Mouse (Mus musculus) forebrain, embryonic 16.5 days (tissue): ENCODE results near the gene Dand5. TPM values are rescaled to one million over a fixed set of nuclear protein-coding genes. Genes with fewer than 3 reads are reported as not detected.
A peak's percentile ranks its signal among the peaks of the same experiment; 100 is the strongest.

ENCODE experiments used
- ATAC-seq: fragments of 200-750 bp; cut with Nextera tagmentation; 2 replicates; pipeline ENCODE4 v1.8.0; 2017; ENCODE audit warnings: mild to moderate bottlenecking, moderate library complexity
- H3K27ac ChIP-seq: fragments of 300-500 bp; sonication (generic); 2 replicates; pipeline ENCODE4 v1.5.1; 2014; ENCODE audit warnings: low read length, control low read depth
- H3K27me3 ChIP-seq: fragments of 300-500 bp; sonication (generic); replicated peaks from 2 replicates; pipeline ENCODE4 v1.6.1; 2014; ENCODE audit warnings: low read length; ENCODE audit not compliant: control insufficient read depth, insufficient read depth
- H3K36me3 ChIP-seq: fragments of 300-500 bp; sonication (generic); 2 replicates; pipeline ENCODE4 v1.6.1; 2014; ENCODE audit not compliant: control insufficient read depth, insufficient read depth
- H3K4me1 ChIP-seq: fragments of 300-500 bp; sonication (generic); replicated peaks from 2 replicates; pipeline ENCODE4 v1.6.1; 2014; ENCODE audit warnings: low read length; ENCODE audit not compliant: control insufficient read depth, insufficient read depth
- H3K4me2 ChIP-seq: fragments of 300-500 bp; sonication (generic); 2 replicates; pipeline ENCODE4 v1.6.1; 2014; ENCODE audit warnings: mild to moderate bottlenecking, low read length, control low read depth
- H3K4me3 ChIP-seq: fragments of 300-500 bp; sonication (generic); replicated peaks from 2 replicates; pipeline ENCODE4 v1.5.1; 2014; ENCODE audit warnings: mild to moderate bottlenecking, low read length, control low read depth
- H3K9ac ChIP-seq: fragments of 300-500 bp; sonication (generic); replicated peaks from 2 replicates; pipeline ENCODE4 v1.6.1; 2014; ENCODE audit warnings: low read depth, low read length, control low read depth
- H3K9me3 ChIP-seq: fragments of 300-500 bp; sonication (generic); 2 replicates; pipeline ENCODE4 v1.6.1; 2016; ENCODE audit warnings: low read length; ENCODE audit not compliant: control insufficient read depth
- WGBS: fragments of 180-500 bp; shearing (Covaris S2); extraction: QIAGEN DNeasy Blood & Tissue Kit; methylation state at CpG from one replicate; pipeline ENCODE4 v1.1.7; 2014; 5-methylcytosine and 5-hydroxymethylcytosine counted together
- polyA plus RNA-seq: library from polyadenylated mRNA; unstranded; fragments of >200 nt; fragmentation: Nextera tagmentation; extraction: Ambion mirVana; gene quantifications from 2 replicates; pipeline ENCODE4 v1.2.1, GENCODE M21; 2015

Gene Dand5
- polyA plus RNA-seq, 1 experiment from 2014 or later, result 8.7 TPM

- peak overlapping the region; percentile 43 for H3K4me3 ChIP-seq
- H3K27me3 ChIP-seq, result no peaks in the 10 kb centered on the region
- under 1% methylated on average over 31 of the region's 32 CpGs for WGBS
- no peaks in the 10 kb centered on the region for H3K9me3 ChIP-seq
- no peaks in the 10 kb centered on the region for H3K36me3 ChIP-seq
- H3K4me2 ChIP-seq, result peak overlapping the region; percentile 66
- peaks cover 48% of the 10 kb centered on the region for H3K4me1 ChIP-seq
- peak overlapping the region; percentile 56 for H3K9ac ChIP-seq
- ATAC-seq, result peak; percentile 75
- H3K27ac ChIP-seq, result peak overlapping the region; percentile 87
These were observed 11.7 kb downstream of the Dand5 start for GRCm38 (mm10) chr8:84810896-84811295.

GRCm38 (mm10) chr8:84809941-84810280, 12.7 kb downstream of the Dand5 start:
- Histone ChIP-seq H3K36me3 (no peaks in the 10 kb centered on the region), H3K27me3 (no peaks in the 10 kb centered on the region), H3K9me3 (no peaks in the 10 kb centered on the region), H3K27ac (peak overlapping the region; percentile 71), H3K4me2 (no peak overlapping the region), H3K9ac (no peak overlapping the region), H3K4me1 (peaks cover 40% of the 10 kb centered on the region), H3K4me3 (no peak overlapping the region)
- ATAC-seq, result no peak
- 63% methylated on average over 5 of the region's 5 CpGs for WGBS

GRCm38 (mm10) chr8:84809109-84809940, 13.3 kb downstream of the Dand5 start:
- H3K4me1 ChIP-seq, result peaks cover 35% of the 10 kb centered on the region
- ATAC-seq, result 0 out of 2 replicates have a peak, but pooled peaks have one; percentile 8
- 37% methylated on average over 12 of the region's 12 CpGs for WGBS
- no peaks in the 10 kb centered on the region for H3K36me3 ChIP-seq
- H3K27ac ChIP-seq, result peak overlapping the region; percentile 71
- no peak overlapping the region for H3K4me2 ChIP-seq
- no peak overlapping the region; the same call in 1 of the 2 replicates for H3K9ac ChIP-seq
- no peaks in the 10 kb centered on the region for H3K9me3 ChIP-seq
- H3K4me3 ChIP-seq, result no peak overlapping the region
- no peaks in the 10 kb centered on the region for H3K27me3 ChIP-seq

- H3K4me3 ChIP-seq, result no peak overlapping the region
- ATAC-seq, result no peak
- H3K27ac ChIP-seq, result no peak overlapping the region
- no peaks in the 10 kb centered on the region for H3K9me3 ChIP-seq
- H3K9ac ChIP-seq, result no peak overlapping the region
- no peaks in the 10 kb centered on the region for H3K36me3 ChIP-seq
- WGBS, result 94% methylated on average over 5 of the region's 5 CpGs
- H3K27me3 ChIP-seq, result no peaks in the 10 kb centered on the region
- H3K4me1 ChIP-seq, result peaks cover 22% of the 10 kb centered on the region
- no peak overlapping the region for H3K4me2 ChIP-seq
These were observed 16.6 kb downstream of the Dand5 start for GRCm38 (mm10) chr8:84806031-84806430.

- H3K4me1 ChIP-seq, result peaks cover 49% of the 10 kb centered on the region
- peak; percentile 26 for ATAC-seq
- WGBS, result under 1% methylated on average over 54 of the region's 125 CpGs
These were observed 22.4 kb downstream of the Dand5 start, which contains the start of gene Nfix for GRCm38 (mm10) chr8:84799999-84800831. Nfix (minus strand) TSS chr8:84800344.

GRCm38 (mm10) chr8:84799136-84799931, 23.3 kb downstream of the Dand5 start:
- peak overlapping the region; percentile 98 for H3K9ac ChIP-seq
- peak overlapping the region; percentile 73 for H3K4me2 ChIP-seq
- WGBS, result under 1% methylated on average over 83 of the region's 108 CpGs
- ATAC-seq, result no peak; the same call in 1 of the 2 replicates
- H3K4me1 ChIP-seq, result peaks cover 58% of the 10 kb centered on the region
- peak overlapping the region; percentile 76 for H3K4me3 ChIP-seq
- no peaks in the 10 kb centered on the region for H3K9me3 ChIP-seq
- no peaks in the 10 kb centered on the region for H3K27me3 ChIP-seq
- H3K36me3 ChIP-seq, result no peaks in the 10 kb centered on the region
- H3K27ac ChIP-seq, result peak overlapping the region; percentile 99

More at GRCm38 (mm10) chr8:84799999-84800831, 22.4 kb downstream of the Dand5 start, which contains the start of gene Nfix:
- Histone ChIP-seq H3K9ac (peak within 1 kb of the TSS; percentile 98), H3K4me3 (peak within 1 kb of the TSS; percentile 76), H3K27me3 (no peaks in the 10 kb centered on the region), H3K36me3 (no peaks in the 10 kb centered on the region), H3K4me2 (peak within 1 kb of the TSS; percentile 73), H3K9me3 (no peaks in the 10 kb centered on the region), H3K27ac (peak within 1 kb of the TSS; percentile 99)

GRCm38 (mm10) chr8:84798446-84799135, 24.0 kb downstream of the Dand5 start:
- WGBS, result 31% methylated on average over 10 of the region's 10 CpGs
- peak overlapping the region; percentile 76 for H3K4me3 ChIP-seq
- peak overlapping the region; percentile 99 for H3K27ac ChIP-seq
- no peaks in the 10 kb centered on the region for H3K27me3 ChIP-seq
- no peaks in the 10 kb centered on the region for H3K9me3 ChIP-seq
- peaks cover 64% of the 10 kb centered on the region for H3K4me1 ChIP-seq
- no peak for ATAC-seq
- H3K9ac ChIP-seq, result peak overlapping the region; percentile 98
- H3K36me3 ChIP-seq, result no peaks in the 10 kb centered on the region
- H3K4me2 ChIP-seq, result peak overlapping the region; percentile 73

- Histone ChIP-seq H3K4me3 (peak overlapping the region; percentile 76), H3K9me3 (no peaks in the 10 kb centered on the region), H3K27me3 (no peaks in the 10 kb centered on the region), H3K36me3 (no peaks in the 10 kb centered on the region), H3K9ac (peak overlapping the region; percentile 98), H3K4me2 (peak overlapping the region; percentile 73), H3K4me1 (peaks cover 70% of the 10 kb centered on the region), H3K27ac (peak overlapping the region; percentile 99)
- 34% methylated on average over 6 of the region's 6 CpGs for WGBS
- ATAC-seq, result no peak
These were observed 24.7 kb downstream of the Dand5 start for GRCm38 (mm10) chr8:84797971-84798370.
